Mouse (Mus musculus) left cerebral cortex, adult 9 months (tissue): Measurements from ENCODE around the gene Tfdp2.
"Not testable (repeated sequence)": the region's sequence is repeated elsewhere in the genome, so short reads cannot be mapped to it uniquely, and the experiment has no call there.

Experiments used
- DNase-seq, 2 experiments: peaks; one replicate each; pipeline ENCODE4 v3.0.0; 2022; ENCODE audit warnings: low spot score in 2 of 2

The Tfdp2 gene

GRCm38 (mm10) chr9:96195885-96196622, at the start of gene Tfdp2:
Gene Tfdp2 (plus strand): TSS chr9:96196275.
- peak; percentile 67 to 86 for DNase-seq

- no peak for DNase-seq
Measured at GRCm38 (mm10) chr9:96152801-96153200, 43.3 kb upstream of the Tfdp2 start.

GRCm38 (mm10) chr9:96158431-96158830, 37.6 kb upstream of the Tfdp2 start:
- DNase-seq = no peak

GRCm38 (mm10) chr9:96159047-96159446, 37.0 kb upstream of the Tfdp2 start:
- DNase-seq = no peak

GRCm38 (mm10) chr9:96160767-96161166, 35.3 kb upstream of the Tfdp2 start:
- no peak for DNase-seq

GRCm38 (mm10) chr9:96162421-96162820, 33.7 kb upstream of the Tfdp2 start:
- no peak for DNase-seq

- DNase-seq = no peak
Measured at GRCm38 (mm10) chr9:96163443-96163842, 32.6 kb upstream of the Tfdp2 start.

- DNase-seq = not testable (repeated sequence)
Measured at GRCm38 (mm10) chr9:96163983-96164382, 32.1 kb upstream of the Tfdp2 start.

GRCm38 (mm10) chr9:96167168-96167585, 28.9 kb upstream of the Tfdp2 start:
- peak in 1 of 2 experiments; percentile 46 for DNase-seq

- no peak for DNase-seq
Measured at GRCm38 (mm10) chr9:96170600-96170999, 25.5 kb upstream of the Tfdp2 start.

GRCm38 (mm10) chr9:96184909-96185308, 11.2 kb upstream of the Tfdp2 start:
- no peak for DNase-seq

- DNase-seq = no peak
Measured at GRCm38 (mm10) chr9:96186701-96187100, 9.4 kb upstream of the Tfdp2 start.

- peak in 1 of 2 experiments; percentile 61 for DNase-seq
Measured at GRCm38 (mm10) chr9:96196636-96197181, 634 bp downstream of the Tfdp2 start.

- DNase-seq = no peak
Measured at GRCm38 (mm10) chr9:96197806-96198205, 1.7 kb downstream of the Tfdp2 start.

GRCm38 (mm10) chr9:96203663-96204062, 7.6 kb downstream of the Tfdp2 start:
- no peak for DNase-seq

GRCm38 (mm10) chr9:96207428-96207827, 11.4 kb downstream of the Tfdp2 start:
- no peak for DNase-seq

- no peak for DNase-seq
Measured at GRCm38 (mm10) chr9:96213036-96213645, 17.1 kb downstream of the Tfdp2 start.

- no peak for DNase-seq
Measured at GRCm38 (mm10) chr9:96214171-96214570, 18.1 kb downstream of the Tfdp2 start.

GRCm38 (mm10) chr9:96217299-96217698, 21.2 kb downstream of the Tfdp2 start:
- DNase-seq = no peak

- DNase-seq = no peak
Measured at GRCm38 (mm10) chr9:96217799-96218198, 21.7 kb downstream of the Tfdp2 start.

- no peak for DNase-seq
Measured at GRCm38 (mm10) chr9:96219114-96219669, 23.1 kb downstream of the Tfdp2 start.

GRCm38 (mm10) chr9:96220419-96220818, 24.3 kb downstream of the Tfdp2 start:
- DNase-seq = no peak

GRCm38 (mm10) chr9:96223302-96223701, 27.2 kb downstream of the Tfdp2 start:
- DNase-seq = no peak
